Mouse (Mus musculus) splenic B cell, adult 2 months (primary cell): ENCODE measurements around the gene Slc35e4.

Experiments
- DNase-seq: peaks from one replicate; pipeline ENCODE4 v3.0.0-alpha.2; 2011; ENCODE audit warnings: low read depth, low spot score
- H3K27me3 ChIP-seq: 2 replicates; pipeline ENCODE4 v1.6.1; 2012; ENCODE audit warnings: mild to moderate bottlenecking, low read length, moderate library complexity, mixed read lengths; ENCODE audit not compliant: control insufficient read depth, poor library complexity, insufficient read depth, severe bottlenecking
- H3K36me3 ChIP-seq: 2 replicates; pipeline ENCODE4 v1.6.1; 2012; ENCODE audit warnings: mild to moderate bottlenecking, low read length, moderate library complexity, mixed read lengths; ENCODE audit not compliant: control insufficient read depth, poor library complexity, insufficient read depth, severe bottlenecking

Slc35e4 gene

DNA sequence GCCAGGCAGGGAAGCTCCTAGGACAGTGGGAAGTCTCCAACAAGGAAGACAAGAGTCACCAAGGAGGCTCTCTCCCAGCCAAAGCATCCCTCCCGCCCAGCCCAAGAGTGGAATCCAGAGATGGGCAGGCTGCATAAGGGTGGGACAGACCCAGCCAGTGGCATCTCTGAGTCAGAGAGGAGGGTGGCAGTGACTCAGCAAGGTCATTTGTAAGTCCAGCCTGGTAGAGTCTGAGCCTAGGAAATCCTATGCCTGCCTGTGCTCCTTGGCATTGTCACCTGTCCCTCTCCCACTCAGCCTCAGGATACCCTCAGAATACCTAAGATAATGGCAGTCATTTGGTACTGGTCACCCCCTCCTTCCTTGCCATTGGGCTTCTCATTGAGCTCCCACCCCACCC, 9.0 kb downstream of the Slc35e4 start:
- H3K36me3 ChIP-seq = no peaks in the 10 kb centered on the region
- H3K27me3 ChIP-seq = no peaks in the 10 kb centered on the region
- DNase-seq = no peak

- no peak for DNase-seq
Measured at GRCm38 (mm10) chr11:3904673-3905072, 9.8 kb downstream of the Slc35e4 start.

GRCm38 (mm10) chr11:3903046-3903445, 11.4 kb downstream of the Slc35e4 start:
- Histone ChIP-seq H3K36me3 (no peaks in the 10 kb centered on the region), H3K27me3 (no peaks in the 10 kb centered on the region)
- no peak for DNase-seq

More at GRCm38 (mm10) chr11:3904673-3905072, 9.8 kb downstream of the Slc35e4 start:
- Histone ChIP-seq H3K36me3 (no peaks in the 10 kb centered on the region), H3K27me3 (no peaks in the 10 kb centered on the region)

- DNase-seq = no peak
- Histone ChIP-seq H3K27me3 (no peaks in the 10 kb centered on the region), H3K36me3 (no peaks in the 10 kb centered on the region)
Measured at GRCm38 (mm10) chr11:3902516-3902915, 11.9 kb downstream of the Slc35e4 start.

DNA sequence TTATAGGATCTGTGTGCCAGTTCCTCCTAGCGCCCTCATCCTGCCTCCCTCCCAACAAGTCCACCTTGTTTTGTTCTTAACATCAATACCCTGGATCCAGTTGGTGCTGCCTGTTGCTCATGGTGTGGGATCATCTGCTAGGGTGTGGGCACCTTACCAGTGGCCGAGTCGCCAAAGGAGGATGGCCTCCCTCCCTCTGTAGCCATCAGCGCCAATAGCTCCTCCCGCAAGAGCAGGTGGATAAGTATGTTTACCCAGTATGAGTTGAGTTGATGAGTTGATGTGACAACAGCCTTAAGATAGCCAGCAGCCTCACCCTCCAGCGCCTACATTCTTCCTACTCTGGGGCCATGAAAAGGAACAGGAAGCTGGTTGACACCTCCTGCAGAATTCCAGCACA, 14.2 kb downstream of the Slc35e4 start:
- Histone ChIP-seq H3K27me3 (no peaks in the 10 kb centered on the region), H3K36me3 (no peaks in the 10 kb centered on the region)
- no peak for DNase-seq

DNA sequence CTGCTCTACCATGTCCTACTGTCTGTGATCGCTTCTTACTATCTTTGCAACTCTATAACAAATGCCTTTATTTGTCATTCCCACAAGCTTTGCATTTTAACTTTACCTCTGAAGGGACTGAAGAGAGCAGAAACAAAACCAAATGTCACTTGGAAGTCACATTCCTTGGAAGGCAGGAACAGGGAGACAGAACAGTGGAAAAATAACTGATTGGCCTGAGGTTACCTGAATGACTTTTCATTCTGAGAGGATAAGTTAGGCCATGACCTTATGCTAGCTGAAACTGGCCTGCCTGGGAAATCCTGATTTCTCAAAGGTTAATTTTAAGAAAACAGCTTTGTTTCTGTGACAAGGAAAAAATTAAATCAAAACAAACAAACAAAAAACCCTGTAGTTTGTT, 18.5 kb downstream of the Slc35e4 start:
- no peaks in the 10 kb centered on the region for H3K27me3 ChIP-seq
- DNase-seq = no peak
- no peaks in the 10 kb centered on the region for H3K36me3 ChIP-seq

DNA sequence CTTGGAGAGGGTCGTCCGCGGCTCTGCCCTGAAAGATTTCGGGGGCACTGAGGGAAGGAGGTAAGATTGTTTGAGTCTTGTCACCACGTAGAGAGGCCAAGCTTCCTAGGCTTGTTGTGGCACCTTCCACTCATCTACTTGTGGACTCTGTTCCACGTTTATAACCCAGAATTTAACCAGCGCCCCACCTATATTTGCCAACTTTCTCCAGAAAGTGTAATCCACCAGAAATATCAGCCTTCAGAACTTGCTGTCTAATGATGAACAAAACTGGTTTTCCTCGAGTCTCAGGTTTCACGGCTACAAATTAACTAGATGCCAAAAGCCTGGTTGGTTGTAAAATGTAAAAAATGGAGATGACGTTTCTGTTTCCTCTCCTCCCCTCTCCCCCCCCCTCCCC, 19.0 kb downstream of the Slc35e4 start:
- Histone ChIP-seq H3K27me3 (no peaks in the 10 kb centered on the region), H3K36me3 (no peaks in the 10 kb centered on the region)
- peak; percentile 50 for DNase-seq

DNA sequence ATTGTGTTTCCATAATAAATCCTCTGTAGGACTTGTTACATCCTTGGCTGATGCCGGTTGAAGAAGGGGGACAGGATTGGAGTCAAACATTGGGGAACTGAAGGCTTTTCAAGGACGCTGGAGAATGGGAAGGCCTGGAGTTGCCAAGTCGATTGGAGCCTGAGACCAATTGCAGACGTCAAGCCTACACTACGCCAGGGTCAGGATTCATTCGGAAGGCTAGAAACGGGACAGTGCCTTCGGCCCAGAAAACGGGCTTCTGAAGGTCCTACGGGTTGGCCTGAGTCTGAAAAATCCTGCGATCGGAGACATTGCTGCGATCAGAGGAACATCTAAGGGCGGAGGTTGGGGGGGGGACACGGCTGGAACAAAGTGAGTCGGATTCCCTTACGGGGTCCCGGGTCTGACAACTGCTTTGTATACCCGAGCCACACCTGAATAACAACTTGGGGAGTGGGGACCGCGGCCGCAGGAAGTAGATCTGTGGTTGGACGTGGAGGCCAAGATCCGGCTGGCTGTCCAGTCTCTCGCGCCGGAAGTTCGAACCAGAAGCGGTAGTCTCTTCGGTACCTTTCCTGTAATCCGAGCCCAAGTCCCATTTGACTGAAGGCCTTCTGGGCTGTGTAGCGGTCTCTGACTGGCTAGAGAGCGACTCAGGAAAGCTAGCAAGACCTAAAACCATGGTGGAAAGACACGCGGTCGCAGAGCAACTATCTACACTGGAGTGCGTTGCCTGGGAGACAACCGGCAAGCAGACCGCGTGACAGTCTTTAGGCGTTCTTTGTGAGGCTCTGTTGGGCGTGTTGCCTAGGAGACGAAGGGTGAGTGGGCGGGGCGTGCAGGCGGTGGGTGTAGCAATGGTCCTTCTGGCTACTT, 19.8 kb downstream of the Slc35e4 start, which contains the start of the genes 4921536K21Rik and Dusp18:
Gene 4921536K21Rik (minus strand): TSS at position 693 of the 876 bp plus-strand sequence.
Gene Dusp18 (plus strand): TSS at position 835 of the 876 bp plus-strand sequence.
- Histone ChIP-seq H3K27me3 (no peaks in the 10 kb centered on the region), H3K36me3 (no peaks in the 10 kb centered on the region)
- DNase-seq = peak; percentile 94

DNA sequence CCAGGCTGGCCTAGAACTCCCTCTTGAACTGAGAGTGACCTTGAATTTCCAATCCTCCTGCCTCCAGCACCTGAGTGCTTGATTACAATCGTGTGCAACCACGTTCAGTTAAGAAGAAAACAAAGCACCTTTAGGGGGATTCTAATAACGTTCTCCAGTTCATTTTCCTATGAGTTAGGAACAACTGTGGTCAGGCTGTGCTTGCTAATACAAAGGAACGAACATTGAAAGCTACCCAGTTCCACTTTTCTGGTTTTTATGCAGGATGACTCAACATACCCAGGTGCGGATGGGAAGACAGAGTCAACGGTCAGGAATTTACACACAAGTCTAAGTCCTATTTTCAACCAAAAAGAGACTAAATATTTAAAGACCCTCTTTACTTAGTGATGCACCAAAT, 20.5 kb downstream of the Slc35e4 start:
- no peaks in the 10 kb centered on the region for H3K27me3 ChIP-seq
- DNase-seq = no peak
- no peaks in the 10 kb centered on the region for H3K36me3 ChIP-seq

- no peaks in the 10 kb centered on the region for H3K36me3 ChIP-seq
- DNase-seq = no peak
- no peaks in the 10 kb centered on the region for H3K27me3 ChIP-seq
Measured at GRCm38 (mm10) chr11:3887331-3887730, 27.1 kb downstream of the Slc35e4 start.

DNA sequence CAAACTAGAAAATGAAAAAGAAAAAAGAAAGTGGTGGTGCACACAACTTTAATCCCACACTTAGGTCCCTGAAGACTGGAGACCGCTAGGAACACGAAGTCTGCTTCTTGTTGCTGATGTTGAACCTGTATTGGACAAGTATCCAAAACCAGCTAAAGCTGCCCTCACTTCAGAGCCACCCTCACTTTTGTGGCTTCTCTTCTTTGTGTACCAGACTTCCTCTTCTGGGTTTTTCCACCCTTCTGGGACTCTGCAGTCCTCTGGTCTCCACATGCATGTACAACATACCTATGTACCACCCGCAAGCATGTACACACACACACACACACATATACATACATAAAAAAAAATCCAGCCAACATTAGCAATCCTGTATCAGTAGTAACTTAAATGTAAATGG, 30.8 kb downstream of the Slc35e4 start:
- no peak for DNase-seq
- H3K27me3 ChIP-seq = no peaks in the 10 kb centered on the region

DNA sequence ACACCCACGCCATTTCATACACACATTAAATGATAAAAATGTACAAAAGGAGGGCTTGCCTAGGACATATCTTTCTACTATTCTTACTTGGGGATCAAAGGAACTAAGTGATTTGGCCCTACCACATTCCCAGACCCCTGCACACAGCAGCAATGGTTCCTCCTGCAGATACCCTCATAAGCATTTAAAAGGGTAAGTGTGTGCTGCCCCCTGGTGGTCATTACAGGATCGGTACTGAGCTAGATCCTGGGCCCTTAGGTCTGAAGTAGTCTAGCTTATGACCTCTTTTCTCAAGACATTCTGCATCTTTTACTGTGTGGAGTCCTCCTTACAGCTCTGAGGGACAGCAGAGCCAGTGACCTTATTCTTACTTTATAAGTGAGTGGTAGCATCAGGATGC, 34.6 kb downstream of the Slc35e4 start:
- DNase-seq = peak; percentile 84
- Histone ChIP-seq H3K27me3 (no peaks in the 10 kb centered on the region), H3K36me3 (no peaks in the 10 kb centered on the region)

More for the DNA sequence above, 30.8 kb downstream of the Slc35e4 start:
- no peaks in the 10 kb centered on the region for H3K36me3 ChIP-seq

GRCm38 (mm10) chr11:3878660-3879059, 35.8 kb downstream of the Slc35e4 start:
- no peaks in the 10 kb centered on the region for H3K36me3 ChIP-seq
- H3K27me3 ChIP-seq = no peaks in the 10 kb centered on the region
- peak; percentile 34 for DNase-seq

DNA sequence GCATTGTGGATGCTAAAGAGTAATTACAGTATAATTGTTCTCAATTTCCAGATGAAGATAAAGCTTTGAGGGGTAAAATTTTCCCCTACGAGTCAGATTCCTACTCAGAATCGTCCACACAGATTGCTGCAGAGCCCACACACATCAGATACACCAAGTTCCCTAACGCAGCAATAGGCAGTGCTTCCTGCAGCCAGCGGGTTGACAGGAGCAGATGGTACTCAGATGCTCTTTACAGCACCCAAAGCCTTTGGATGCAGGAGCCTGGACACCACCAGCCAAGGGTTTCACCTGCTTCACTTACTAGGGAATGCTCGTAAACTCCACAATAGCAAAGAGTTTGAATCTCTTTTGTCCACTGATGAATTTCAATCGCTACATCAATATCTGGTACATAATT, 38.0 kb downstream of the Slc35e4 start:
- Histone ChIP-seq H3K27me3 (no peaks in the 10 kb centered on the region), H3K36me3 (no peaks in the 10 kb centered on the region)
- no peak for DNase-seq

DNA sequence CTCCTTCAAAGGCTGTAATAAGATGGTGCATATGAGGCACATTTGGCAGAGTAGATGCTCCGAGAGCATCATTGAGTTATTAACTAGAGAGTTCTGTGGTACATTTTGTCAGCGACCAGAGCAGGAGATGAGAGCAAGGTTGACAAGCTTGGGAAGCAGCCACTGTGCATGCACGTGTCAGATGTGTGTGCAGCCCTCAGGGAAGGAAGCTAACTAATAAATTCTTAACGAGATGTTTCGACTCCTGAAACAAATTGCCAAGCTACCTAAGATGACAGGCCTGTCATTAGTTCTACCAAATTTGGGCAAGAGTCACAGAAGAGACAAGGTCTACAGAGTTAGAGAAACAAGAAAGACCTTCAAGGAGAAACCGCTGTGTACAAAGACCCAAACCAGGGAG, 50.1 kb downstream of the Slc35e4 start:
- 0 out of 2 replicates have a peak, but pooled peaks cover 2% of the 10 kb centered on the region for H3K27me3 ChIP-seq
- no peak for DNase-seq
- H3K36me3 ChIP-seq = no peaks in the 10 kb centered on the region
